Mouse (Mus musculus) testis, adult 2 months (tissue): ENCODE data around the gene Siah2. TPM values are rescaled to one million over a fixed set of nuclear protein-coding genes. Genes with fewer than 3 reads are reported as not detected.
A peak's percentile ranks its signal among the peaks of the same experiment; 100 is the strongest.

Experiments
- H3K27ac ChIP-seq: fragments of 200-500 bp; 2 replicates; pipeline ENCODE4 v1.5.1; 2012; ENCODE audit warnings: low read depth, low read length; ENCODE audit not compliant: control insufficient read depth, insufficient read depth
- H3K27me3 ChIP-seq: fragments of 200-500 bp; 2 replicates; pipeline ENCODE4 v1.6.1; 2012; ENCODE audit warnings: mild to moderate bottlenecking, low read length, moderate library complexity; ENCODE audit not compliant: control insufficient read depth, insufficient read depth
- H3K36me3 ChIP-seq: fragments of 200-500 bp; 2 replicates; pipeline ENCODE4 v1.6.1; 2012; ENCODE audit warnings: mild to moderate bottlenecking, low read length; ENCODE audit not compliant: control insufficient read depth, insufficient read depth
- H3K4me1 ChIP-seq: fragments of 200-500 bp; 2 replicates; pipeline ENCODE4 v1.6.1; 2012; ENCODE audit warnings: low read length; ENCODE audit not compliant: control insufficient read depth, insufficient read depth
- H3K4me3 ChIP-seq: fragments of 200-500 bp; 2 replicates; pipeline ENCODE4 v1.5.1; 2012; ENCODE audit warnings: low read depth, mild to moderate bottlenecking, low read length, moderate library complexity, mixed read lengths; ENCODE audit not compliant: control insufficient read depth
- CTCF ChIP-seq: fragments of 200-500 bp; IDR thresholded peaks from 2 replicates; pipeline ENCODE4 v1.5.1; 2012; ENCODE audit warnings: low read depth, mild to moderate bottlenecking, inconsistent platforms, low read length, moderate library complexity; ENCODE audit not compliant: control insufficient read depth, insufficient read depth, insufficient replicate concordance
- POLR2A ChIP-seq: fragments of 200-500 bp; IDR thresholded peaks from 2 replicates; pipeline ENCODE4 v1.6.1; 2012; ENCODE audit warnings: low read depth, mild to moderate bottlenecking, inconsistent platforms, low read length, moderate library complexity; ENCODE audit not compliant: control insufficient read depth
- polyA plus RNA-seq: library from polyadenylated mRNA; depleted of rRNA; stranded (reverse); fragments of >200 nt; gene quantifications from 2 replicates; pipeline ENCODE4 v1.2.3, GENCODE M21; 2012; rRNA removed

Gene Siah2
- polyA plus RNA-seq = 136 and 152 TPM in 2 replicates

DNA sequence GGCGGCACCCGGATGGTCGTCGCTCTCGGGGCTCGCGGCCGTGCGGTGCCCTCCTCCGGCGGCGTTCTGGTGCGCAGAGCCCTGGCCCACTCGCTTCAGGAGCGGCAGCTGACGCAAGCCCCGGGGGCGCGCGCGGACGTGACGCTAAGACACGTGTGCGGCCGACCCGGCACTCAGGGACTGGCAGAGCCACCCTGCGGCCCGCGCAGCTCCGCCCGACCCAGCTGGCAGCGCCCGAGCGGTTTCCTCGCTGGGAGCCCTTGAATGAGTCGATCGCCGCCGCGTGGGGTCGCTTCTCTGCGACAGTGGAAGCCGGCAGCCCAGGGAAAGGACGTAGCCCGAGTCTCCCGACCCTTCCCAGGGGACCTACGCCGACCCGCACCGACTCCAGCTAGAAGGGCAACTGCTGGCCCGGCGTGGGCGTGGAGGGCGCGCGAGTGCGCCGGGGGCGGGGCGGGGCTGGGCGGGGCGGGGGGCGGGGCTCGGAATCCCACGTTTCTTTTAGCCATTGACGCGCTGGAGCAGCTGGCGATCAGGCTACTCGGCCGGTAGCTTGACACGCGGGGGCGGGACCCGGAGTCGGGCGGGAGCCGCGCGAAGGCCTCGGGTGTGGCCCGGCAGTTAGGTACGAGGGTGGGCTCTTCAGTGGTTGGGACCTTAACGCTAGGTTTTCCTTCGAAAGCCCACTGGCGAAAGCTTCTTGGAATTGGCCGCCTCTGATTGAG lies at the start of gene Siah2:
TSS of gene Siah2 (minus strand) at position 404 of the 725 bp plus-strand sequence.
- Histone ChIP-seq H3K4me3 (peak within 1 kb of the TSS; percentile 86), H3K27ac (peak within 1 kb of the TSS; percentile 92), H3K4me1 (peaks cover 8% of the 10 kb centered on the region), H3K36me3 (no peaks in the 10 kb centered on the region), H3K27me3 (no peaks in the 10 kb centered on the region)
- TF ChIP-seq CTCF (no peak), POLR2A (peak; percentile 63)

DNA sequence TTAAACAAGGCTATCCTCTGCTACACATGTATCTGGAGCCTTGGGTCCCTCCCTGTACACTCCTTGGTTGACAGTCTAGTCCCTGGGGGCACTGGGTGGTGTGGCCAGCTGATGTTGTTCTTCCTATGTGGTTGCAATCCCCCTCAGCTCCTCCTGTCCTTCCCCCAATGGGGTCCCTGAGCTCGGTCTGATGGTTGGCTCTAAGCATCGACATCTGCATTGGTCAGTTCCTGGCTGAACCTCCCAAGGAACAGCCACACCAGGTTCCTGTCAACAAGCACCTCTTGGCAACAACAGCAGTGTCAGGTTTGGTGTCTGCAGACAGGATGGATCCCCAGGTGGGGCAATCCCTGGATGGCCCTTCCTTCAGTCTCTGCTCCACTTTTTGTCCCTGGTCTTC lies 47.3 kb upstream of the Siah2 start:
- H3K36me3 ChIP-seq = no peaks in the 10 kb centered on the region
- H3K27ac ChIP-seq = no peak overlapping the region
- TF ChIP-seq CTCF (no peak), POLR2A (no peak)
- H3K4me3 ChIP-seq = no peak overlapping the region
- no peaks in the 10 kb centered on the region for H3K27me3 ChIP-seq
- H3K4me1 ChIP-seq = no peaks in the 10 kb centered on the region

DNA sequence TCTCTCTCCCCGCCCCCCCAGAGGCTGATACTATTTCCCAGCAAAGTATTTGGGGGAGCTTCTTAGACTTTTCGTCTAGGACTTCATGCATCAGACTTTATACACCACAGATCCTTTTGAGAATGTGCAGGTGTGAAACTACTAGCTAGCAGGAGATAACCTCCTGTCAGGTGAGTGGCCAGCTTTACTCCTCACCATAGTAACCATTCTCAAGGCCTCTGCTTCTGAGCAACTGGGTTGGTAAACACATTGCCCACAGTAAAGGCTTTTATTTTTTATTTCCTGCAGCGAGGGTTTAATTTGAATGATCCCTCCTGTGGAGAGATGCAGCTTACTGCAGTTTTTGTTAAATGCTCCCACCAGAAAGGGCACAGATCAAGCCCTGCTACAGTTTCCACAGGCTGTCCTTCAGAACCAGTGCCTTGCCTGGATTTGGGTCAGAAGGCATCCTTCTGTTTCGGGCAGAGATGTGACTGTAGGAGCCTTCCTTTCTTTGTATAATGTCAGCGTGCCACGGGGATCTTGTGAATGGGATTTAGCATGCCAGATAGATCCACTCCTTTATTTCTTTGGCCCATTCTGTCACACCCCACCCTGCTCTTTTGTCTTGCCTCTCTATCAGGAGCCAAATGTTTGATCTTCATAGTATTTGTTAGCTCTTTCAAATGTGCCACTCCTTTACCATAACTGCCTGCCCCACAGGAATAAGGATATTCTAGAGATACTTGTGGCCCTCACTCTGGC lies 46.3 kb upstream of the Siah2 start:
- TF ChIP-seq POLR2A (no peak), CTCF (no peak)
- H3K36me3 ChIP-seq = no peaks in the 10 kb centered on the region
- no peak overlapping the region for H3K27ac ChIP-seq
- H3K4me1 ChIP-seq = no peaks in the 10 kb centered on the region
- H3K4me3 ChIP-seq = no peak overlapping the region
- no peaks in the 10 kb centered on the region for H3K27me3 ChIP-seq

DNA sequence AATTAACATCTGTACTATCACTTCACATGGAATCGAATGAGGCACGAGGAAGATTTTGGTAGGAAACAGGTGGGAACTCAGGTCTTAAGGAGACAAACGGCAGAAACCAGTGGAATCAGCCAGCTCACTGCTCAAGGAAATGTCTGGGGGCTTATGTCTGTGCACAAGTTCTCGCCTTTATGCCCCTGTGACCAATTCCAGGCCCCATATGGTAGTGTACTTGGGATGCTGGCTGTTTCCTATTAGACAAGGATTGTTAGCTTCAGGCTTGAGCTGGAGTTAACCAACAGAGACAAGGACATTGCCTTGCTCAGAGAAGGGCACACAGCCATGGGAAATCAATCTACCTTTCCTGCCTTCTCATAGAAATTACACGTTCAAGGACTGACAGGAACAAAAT lies 39.3 kb upstream of the Siah2 start:
- Histone ChIP-seq H3K36me3 (no peaks in the 10 kb centered on the region), H3K4me1 (no peaks in the 10 kb centered on the region), H3K27ac (no peak overlapping the region), H3K4me3 (no peak overlapping the region), H3K27me3 (no peaks in the 10 kb centered on the region)
- TF ChIP-seq CTCF = no peak

DNA sequence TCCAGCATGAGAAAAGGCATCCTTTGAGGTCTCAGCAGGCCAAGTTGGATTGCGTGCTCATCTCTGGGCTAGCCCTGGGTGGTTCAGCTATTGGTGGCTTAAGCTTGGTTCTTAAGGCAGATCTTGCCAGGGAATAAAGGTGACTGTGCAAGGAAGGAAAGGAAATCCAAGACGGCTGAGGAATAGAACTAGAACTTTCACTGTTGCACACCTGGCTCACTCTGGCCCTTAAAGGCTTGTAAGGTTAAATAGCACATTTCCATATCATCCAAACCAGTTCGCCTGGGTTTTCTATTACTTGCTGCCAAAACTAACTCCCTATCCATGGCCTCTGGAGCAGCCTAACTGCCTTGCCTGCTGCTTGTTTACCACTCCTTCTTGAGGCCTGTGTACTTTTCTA lies 38.4 kb upstream of the Siah2 start:
- TF ChIP-seq CTCF (no peak), POLR2A (no peak)
- Histone ChIP-seq H3K27ac (no peak overlapping the region), H3K27me3 (no peaks in the 10 kb centered on the region), H3K4me3 (no peak overlapping the region), H3K36me3 (no peaks in the 10 kb centered on the region), H3K4me1 (no peaks in the 10 kb centered on the region)

DNA sequence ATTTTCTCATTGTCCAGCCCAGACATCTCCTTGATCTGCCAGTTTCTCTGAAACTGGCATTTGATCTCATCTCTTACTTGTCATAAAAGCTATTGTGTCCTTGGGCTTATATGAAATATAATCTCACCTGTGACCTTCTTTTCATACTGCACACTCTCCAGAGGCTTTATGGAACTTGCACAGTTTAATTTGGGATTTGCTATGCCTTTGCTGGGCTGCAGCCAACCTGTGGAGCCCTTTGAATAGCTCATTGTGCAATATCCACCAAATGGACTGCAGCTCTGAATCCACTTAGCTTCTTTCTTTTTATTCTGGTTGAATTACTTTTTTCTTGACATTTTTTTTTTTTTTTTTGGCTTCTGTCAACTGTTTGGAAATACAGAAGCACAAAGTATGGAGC lies 37.3 kb upstream of the Siah2 start:
- no peaks in the 10 kb centered on the region for H3K36me3 ChIP-seq
- TF ChIP-seq CTCF = no peak
- no peak for TF ChIP-seq POLR2A
- H3K27ac ChIP-seq = no peak overlapping the region
- H3K27me3 ChIP-seq = no peaks in the 10 kb centered on the region
- H3K4me1 ChIP-seq = no peaks in the 10 kb centered on the region
- no peak overlapping the region for H3K4me3 ChIP-seq

DNA sequence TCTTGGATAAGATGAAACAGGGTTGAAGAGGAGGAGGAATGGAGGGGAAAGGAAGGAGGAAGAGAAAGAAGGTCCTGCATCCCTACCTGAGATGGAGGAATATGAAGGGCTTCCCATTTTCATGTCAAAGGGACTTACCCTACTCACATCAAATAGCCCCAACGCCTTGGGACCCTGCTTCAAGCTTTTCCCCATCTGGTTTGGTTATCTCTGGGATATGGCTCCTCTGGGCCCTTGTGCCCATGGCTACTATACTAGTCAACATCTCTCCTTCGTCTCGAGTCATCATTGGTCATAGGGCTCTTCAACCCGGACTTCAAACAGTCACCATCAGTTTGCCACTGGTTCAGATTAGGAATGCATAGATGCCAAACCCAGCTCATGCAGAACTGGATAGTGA lies 35.4 kb upstream of the Siah2 start:
- no peak for TF ChIP-seq CTCF
- TF ChIP-seq POLR2A = no peak
- H3K27me3 ChIP-seq = no peaks in the 10 kb centered on the region
- no peaks in the 10 kb centered on the region for H3K4me1 ChIP-seq
- H3K36me3 ChIP-seq = no peaks in the 10 kb centered on the region
- H3K4me3 ChIP-seq = no peak overlapping the region
- H3K27ac ChIP-seq = no peak overlapping the region
